Mouse (Mus musculus): ENCODE results near the gene Mapk8ip2. TPM values are rescaled to one million over a fixed set of nuclear protein-coding genes. Genes with fewer than 3 reads are reported as not detected.
"Not testable (repeated sequence)": the region's sequence is repeated elsewhere in the genome, so short reads cannot be mapped to it uniquely, and the experiment has no call there.

The Mapk8ip2 gene
- polyA plus RNA-seq, 1 experiment from 2014 or later, result 61.6 TPM

DNA sequence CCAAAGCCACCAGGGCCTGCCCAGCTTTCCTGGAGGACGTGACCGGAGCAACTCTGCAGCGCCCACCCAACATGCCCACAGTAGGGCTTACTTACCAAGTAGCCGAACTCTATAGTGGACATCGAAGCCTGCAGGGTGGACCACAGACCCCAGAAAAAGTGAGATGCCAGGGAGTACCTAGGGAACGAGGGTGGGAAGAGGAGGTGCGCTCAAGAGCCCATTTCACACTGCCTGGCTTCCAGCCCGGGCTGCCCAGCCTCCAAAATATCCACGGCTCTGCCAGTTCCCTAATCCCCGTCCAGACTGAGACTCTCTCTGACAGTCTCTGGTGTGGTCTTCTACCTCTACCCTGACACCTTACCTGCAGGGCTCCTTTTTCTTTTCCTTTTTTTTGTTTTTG, 27.0 kb upstream of the Mapk8ip2 start:
- ATAC-seq (ENCODE audit: low FRiP score, low TSS enrichment) (no peak), DNase-seq (no peak)
- H3K27me3 ChIP-seq (ENCODE audit: control insufficient read depth, insufficient read depth, low read length), result no peaks in the 10 kb centered on the region
- no peak overlapping the region for H3K4me3 ChIP-seq (replicated peaks; ENCODE audit: low read depth, low read length)
- no peaks in the 10 kb centered on the region for H3K9me3 ChIP-seq (ENCODE audit: control insufficient read depth, low read length)
- no peak overlapping the region for H3K27ac ChIP-seq (replicated peaks; ENCODE audit: low read depth, low read length)
- no peak overlapping the region for H3K9ac ChIP-seq (replicated peaks; ENCODE audit: low read length)
- H3K4me2 ChIP-seq (ENCODE audit: low read length), result no peak overlapping the region
- peaks cover 34% of the 10 kb centered on the region for H3K36me3 ChIP-seq (ENCODE audit: control insufficient read depth, insufficient read depth, low read length)
- 91% methylated on average over 10 of the region's 10 CpGs for WGBS
- peaks cover 7% of the 10 kb centered on the region; the same call in 1 of the 2 replicates for H3K4me1 ChIP-seq (ENCODE audit: control insufficient read depth, insufficient read depth, low read length)

DNA sequence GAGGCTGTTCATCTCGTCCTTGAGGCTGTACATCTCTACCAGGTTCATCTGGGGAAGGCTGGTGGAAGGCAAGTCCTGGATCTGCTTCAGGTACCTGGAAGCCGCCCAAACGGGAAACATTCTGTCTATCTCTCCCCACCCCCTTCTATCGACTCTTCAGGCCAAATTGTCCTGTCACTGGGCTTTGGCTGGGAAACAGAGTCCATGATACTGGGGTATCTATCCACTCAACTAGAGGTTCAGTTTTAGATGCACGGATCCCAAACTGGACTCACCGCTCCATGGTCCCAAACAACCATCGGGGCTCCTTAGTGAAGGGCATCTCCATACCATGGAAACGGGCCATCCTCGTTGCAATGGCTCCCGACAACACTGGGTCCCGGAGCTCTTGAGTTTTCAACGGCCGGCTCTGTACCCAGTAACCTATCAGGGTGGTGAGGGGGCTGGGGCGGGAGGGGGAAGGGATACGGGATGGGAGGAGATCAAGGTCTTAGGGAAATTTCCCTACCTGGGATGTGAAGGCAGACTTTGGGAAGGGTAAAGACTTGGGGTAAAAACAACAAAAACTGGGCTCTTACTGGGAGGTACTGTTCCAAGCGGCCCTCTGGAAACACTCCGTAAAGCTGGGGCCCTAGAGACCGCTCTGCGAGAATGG, 25.4 kb upstream of the Mapk8ip2 start:
- ATAC-seq (ENCODE audit: low FRiP score, low TSS enrichment) (no peak), DNase-seq (no peak)
- H3K36me3 ChIP-seq (ENCODE audit: control insufficient read depth, insufficient read depth, low read length), result peaks cover 30% of the 10 kb centered on the region
- no peaks in the 10 kb centered on the region for H3K27me3 ChIP-seq (ENCODE audit: control insufficient read depth, insufficient read depth, low read length)
- peak overlapping the region; percentile 97 for H3K4me2 ChIP-seq (ENCODE audit: low read length)
- peaks cover 7% of the 10 kb centered on the region; the same call in 1 of the 2 replicates for H3K4me1 ChIP-seq (ENCODE audit: control insufficient read depth, insufficient read depth, low read length)
- peak overlapping the region; percentile 84 for H3K4me3 ChIP-seq (replicated peaks; ENCODE audit: low read depth, low read length)
- peak overlapping the region; percentile 79 for H3K9ac ChIP-seq (replicated peaks; ENCODE audit: low read length)
- 84% methylated on average over 19 of the region's 19 CpGs for WGBS
- no peak overlapping the region for H3K27ac ChIP-seq (replicated peaks; ENCODE audit: low read depth, low read length)
- no peaks in the 10 kb centered on the region for H3K9me3 ChIP-seq (ENCODE audit: control insufficient read depth, low read length)

DNA sequence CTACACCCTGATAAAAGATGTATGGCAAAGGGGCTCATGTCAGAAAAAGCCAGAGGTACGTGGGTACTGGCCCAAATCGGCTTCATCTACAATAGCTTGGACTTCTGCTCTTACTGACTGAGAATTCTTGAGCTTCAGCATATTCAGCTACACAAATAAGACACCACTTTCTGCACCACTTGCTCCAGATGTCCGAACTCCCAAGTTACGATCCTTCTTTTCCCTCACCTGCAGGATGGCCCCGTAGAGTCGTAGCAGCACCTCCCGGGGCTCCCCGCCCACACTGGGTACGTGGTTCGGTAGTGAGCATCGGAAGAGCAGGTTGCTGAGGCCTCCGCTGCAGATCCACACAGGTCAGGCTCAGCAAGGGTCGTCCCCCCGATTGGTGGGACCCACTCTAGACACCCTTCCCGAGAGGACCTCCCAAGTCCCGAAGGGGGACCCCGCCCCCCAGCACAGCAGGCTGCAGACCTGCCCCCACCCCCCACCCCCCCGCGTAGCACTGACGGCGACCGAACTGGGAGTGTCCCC, 24.8 kb upstream of the Mapk8ip2 start:
- peaks cover 7% of the 10 kb centered on the region; the same call in 1 of the 2 replicates for H3K4me1 ChIP-seq (ENCODE audit: control insufficient read depth, insufficient read depth, low read length)
- 5% methylated on average over 22 of the region's 22 CpGs for WGBS

DNA sequence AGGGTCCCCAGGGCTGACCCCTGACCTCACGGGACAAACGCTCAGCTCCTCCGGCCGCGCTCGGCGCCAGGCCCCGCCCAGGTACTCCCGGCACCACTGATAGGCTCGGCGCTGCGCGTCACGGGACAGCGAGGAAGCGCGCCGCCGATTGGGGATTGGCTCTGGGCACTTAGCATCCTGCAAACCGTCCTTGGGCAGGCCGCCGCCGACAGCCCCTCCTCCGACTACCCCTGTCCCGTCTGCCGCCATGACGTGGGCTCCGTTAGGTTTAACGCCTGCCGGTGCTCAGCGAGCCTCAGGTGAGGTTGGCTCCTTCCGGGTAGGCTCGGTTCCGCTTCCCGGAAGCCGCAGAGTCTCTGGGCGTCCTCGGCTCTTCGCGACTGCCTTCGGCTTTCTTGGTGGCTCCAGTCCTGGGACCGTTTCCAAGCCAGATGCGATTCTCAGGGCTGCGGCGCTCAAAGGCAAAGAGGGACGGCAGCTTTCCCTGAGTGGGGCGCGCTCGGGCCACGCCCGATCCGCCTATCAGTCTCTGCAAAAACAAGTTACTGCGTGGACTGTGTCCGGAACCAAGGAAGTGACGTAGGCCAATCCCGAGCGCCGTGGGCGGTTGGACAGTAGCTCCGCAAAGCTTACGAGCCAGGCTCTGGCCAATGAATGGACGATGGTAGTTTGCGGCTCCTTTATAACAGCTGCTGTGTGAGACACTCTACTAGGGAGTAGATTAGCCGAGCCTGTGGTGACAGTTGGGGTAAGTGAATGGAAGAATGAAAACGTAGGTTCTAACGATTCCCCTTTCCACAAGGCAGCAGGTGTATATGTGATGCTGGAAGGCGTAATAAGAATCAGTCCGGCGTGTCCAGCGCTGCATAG, 24.1 kb upstream of the Mapk8ip2 start, which contains the start of the genes C730034F03Rik, Gm44502 and Chkb:
Gene C730034F03Rik, plus strand, starts transcription at position 238 of the 870 bp plus-strand sequence.
Gene Gm44502, minus strand, starts transcription at position 345 of the 870 bp plus-strand sequence.
Gene Chkb, minus strand, starts transcription at position 557 of the 870 bp plus-strand sequence.
- Histone ChIP-seq H3K4me3 (replicated peaks; ENCODE audit: low read depth, low read length) (peak within 1 kb of the TSS; percentile 84), H3K4me1 (ENCODE audit: control insufficient read depth, insufficient read depth, low read length) (peaks cover 7% of the 10 kb centered on the region; the same call in 1 of the 2 replicates), H3K9me3 (ENCODE audit: control insufficient read depth, low read length) (no peaks in the 10 kb centered on the region), H3K4me2 (ENCODE audit: low read length) (peak within 1 kb of the TSS; percentile 97), H3K9ac (replicated peaks; ENCODE audit: low read length) (peak within 1 kb of the TSS; percentile 79), H3K27ac (replicated peaks; ENCODE audit: low read depth, low read length) (peak within 1 kb of the TSS; percentile 96), H3K36me3 (ENCODE audit: control insufficient read depth, insufficient read depth, low read length) (peaks cover 26% of the 10 kb centered on the region), H3K27me3 (ENCODE audit: control insufficient read depth, insufficient read depth, low read length) (no peaks in the 10 kb centered on the region)
- ATAC-seq (ENCODE audit: low FRiP score, low TSS enrichment) (peak; percentile 93), DNase-seq (peak; percentile 96)
- under 1% methylated on average over 70 of the region's 70 CpGs for WGBS

More for the DNA sequence above, 24.8 kb upstream of the Mapk8ip2 start:
- Histone ChIP-seq H3K4me3 (replicated peaks; ENCODE audit: low read depth, low read length) (peak overlapping the region; percentile 84), H3K9ac (replicated peaks; ENCODE audit: low read length) (peak overlapping the region; percentile 79), H3K27me3 (ENCODE audit: control insufficient read depth, insufficient read depth, low read length) (no peaks in the 10 kb centered on the region), H3K4me2 (ENCODE audit: low read length) (peak overlapping the region; percentile 97), H3K9me3 (ENCODE audit: control insufficient read depth, low read length) (no peaks in the 10 kb centered on the region), H3K36me3 (ENCODE audit: control insufficient read depth, insufficient read depth, low read length) (peaks cover 29% of the 10 kb centered on the region), H3K27ac (replicated peaks; ENCODE audit: low read depth, low read length) (peak overlapping the region; percentile 96)
- ATAC-seq (ENCODE audit: low FRiP score, low TSS enrichment), result peak; percentile 55
- no peak for DNase-seq

DNA sequence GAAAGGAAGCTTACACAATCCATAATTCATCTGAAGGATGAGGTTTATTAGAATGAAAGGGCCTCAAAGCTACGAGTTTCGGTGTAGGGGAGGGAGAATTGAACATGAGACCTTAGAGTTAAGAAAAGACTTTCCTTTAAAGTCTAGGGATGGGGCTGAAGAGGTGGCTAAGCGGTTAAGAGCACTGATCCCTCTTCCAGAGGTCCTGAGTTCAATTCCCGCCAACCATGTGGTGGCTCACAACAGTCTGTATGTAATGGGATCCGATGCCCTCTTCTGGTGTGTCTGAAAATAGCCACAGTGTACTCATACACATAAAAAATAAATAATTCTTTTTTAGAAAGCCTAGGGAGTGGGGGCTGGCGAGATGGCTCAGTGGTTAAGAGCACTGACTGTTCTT, 23.4 kb upstream of the Mapk8ip2 start:
- WGBS, result 47% methylated on average over 6 of the region's 6 CpGs
- Histone ChIP-seq H3K27ac (replicated peaks; ENCODE audit: low read depth, low read length) (peak overlapping the region; percentile 96), H3K27me3 (ENCODE audit: control insufficient read depth, insufficient read depth, low read length) (no peaks in the 10 kb centered on the region), H3K9ac (replicated peaks; ENCODE audit: low read length) (peak overlapping the region; percentile 79; the same call in 1 of the 2 replicates), H3K9me3 (ENCODE audit: control insufficient read depth, low read length) (no peaks in the 10 kb centered on the region), H3K36me3 (ENCODE audit: control insufficient read depth, insufficient read depth, low read length) (peaks cover 25% of the 10 kb centered on the region), H3K4me1 (ENCODE audit: control insufficient read depth, insufficient read depth, low read length) (peaks cover 7% of the 10 kb centered on the region; the same call in 1 of the 2 replicates), H3K4me3 (replicated peaks; ENCODE audit: low read depth, low read length) (peak overlapping the region; percentile 84), H3K4me2 (ENCODE audit: low read length) (peak overlapping the region; percentile 97)
- DNase-seq (peak; percentile 29), ATAC-seq (ENCODE audit: low FRiP score, low TSS enrichment) (no peak)

DNA sequence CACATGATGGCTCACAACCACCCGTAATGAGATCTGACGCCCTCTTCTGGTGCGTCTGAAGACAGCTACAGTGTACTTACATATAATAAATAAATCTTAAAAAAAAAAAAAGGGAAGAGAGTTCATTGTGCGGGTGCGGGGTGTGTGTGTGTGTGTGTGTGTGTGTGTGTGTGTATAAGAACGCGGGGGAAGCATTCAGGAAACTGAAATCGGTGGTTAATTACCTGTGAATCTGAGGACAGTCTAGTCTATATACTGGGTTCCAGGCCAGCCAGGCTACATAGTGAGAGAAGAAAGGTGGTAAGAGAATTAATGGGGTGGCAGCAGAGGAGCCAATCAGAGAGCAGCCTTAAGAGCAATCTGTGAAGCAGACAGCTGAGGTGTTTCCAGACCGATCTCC, 22.9 kb upstream of the Mapk8ip2 start:
- H3K27ac ChIP-seq (replicated peaks; ENCODE audit: low read depth, low read length); H3K27me3 ChIP-seq (ENCODE audit: control insufficient read depth, insufficient read depth, low read length); ATAC-seq (ENCODE audit: low FRiP score, low TSS enrichment); H3K9ac ChIP-seq (replicated peaks; ENCODE audit: low read length); DNase-seq; H3K4me3 ChIP-seq (replicated peaks; ENCODE audit: low read depth, low read length); H3K4me1 ChIP-seq (ENCODE audit: control insufficient read depth, insufficient read depth, low read length); H3K9me3 ChIP-seq (ENCODE audit: control insufficient read depth, low read length): not testable (repeated sequence)
- WGBS, result 90% methylated on average over 6 of the region's 9 CpGs
- Histone ChIP-seq H3K4me2 (ENCODE audit: low read length) (peak overlapping the region; percentile 97; the same call in 1 of the 2 replicates), H3K36me3 (ENCODE audit: control insufficient read depth, insufficient read depth, low read length) (peaks cover 22% of the 10 kb centered on the region)

DNA sequence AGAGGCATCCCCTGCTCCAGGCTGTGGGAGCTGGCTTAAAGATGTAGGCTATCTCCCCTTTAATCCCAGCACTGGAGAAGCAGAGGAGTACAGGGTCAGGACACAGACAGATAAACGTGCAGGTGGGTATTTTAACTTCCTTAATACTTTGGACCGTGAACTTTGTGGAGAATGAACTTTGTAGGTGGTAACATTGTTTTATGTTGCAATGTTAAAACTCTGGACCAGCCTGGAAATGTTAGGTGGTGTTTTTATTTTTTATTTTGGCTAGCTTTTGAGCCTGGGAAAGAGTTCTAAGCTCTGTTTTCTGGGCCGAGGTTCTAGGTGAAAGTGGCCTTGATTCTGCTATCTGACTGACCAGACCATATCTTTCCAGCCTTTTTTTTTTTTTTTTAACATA, 22.4 kb upstream of the Mapk8ip2 start:
- Histone ChIP-seq H3K36me3 (ENCODE audit: control insufficient read depth, insufficient read depth, low read length) (peaks cover 17% of the 10 kb centered on the region), H3K9ac (replicated peaks; ENCODE audit: low read length) (no peak overlapping the region), H3K4me3 (replicated peaks; ENCODE audit: low read depth, low read length) (no peak overlapping the region), H3K27me3 (ENCODE audit: control insufficient read depth, insufficient read depth, low read length) (no peaks in the 10 kb centered on the region), H3K4me1 (ENCODE audit: control insufficient read depth, insufficient read depth, low read length) (peaks cover 7% of the 10 kb centered on the region; the same call in 1 of the 2 replicates), H3K4me2 (ENCODE audit: low read length) (no peak overlapping the region), H3K9me3 (ENCODE audit: control insufficient read depth, low read length) (no peaks in the 10 kb centered on the region), H3K27ac (replicated peaks; ENCODE audit: low read depth, low read length) (no peak overlapping the region)
- DNase-seq (no peak), ATAC-seq (ENCODE audit: low FRiP score, low TSS enrichment) (no peak)
- WGBS, result 85% methylated on average over 3 of the region's 3 CpGs

DNA sequence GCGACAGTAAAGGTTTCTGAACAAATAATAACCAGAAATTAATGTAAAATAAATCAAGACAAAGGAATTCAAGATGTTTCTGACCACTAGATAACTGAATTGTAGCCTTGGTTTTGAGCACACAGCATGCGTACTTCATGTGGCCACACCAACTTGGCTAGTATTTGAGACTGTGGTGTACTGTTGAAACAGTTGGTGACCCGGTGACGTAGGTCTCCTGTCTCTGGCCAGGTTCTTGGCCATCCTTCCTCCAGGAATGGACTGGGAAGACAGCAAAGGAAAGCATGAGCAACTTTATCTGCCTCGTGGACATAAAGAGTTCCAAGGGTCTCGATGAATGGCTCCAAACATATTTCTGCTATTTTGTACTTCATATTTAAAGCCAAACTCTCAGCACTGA, 21.9 kb upstream of the Mapk8ip2 start:
- H3K27ac ChIP-seq (replicated peaks; ENCODE audit: low read depth, low read length), result no peak overlapping the region
- no peak for ATAC-seq (ENCODE audit: low FRiP score, low TSS enrichment)
- 98% methylated on average over 6 of the region's 6 CpGs for WGBS
- no peak overlapping the region for H3K9ac ChIP-seq (replicated peaks; ENCODE audit: low read length)
- no peak overlapping the region for H3K4me3 ChIP-seq (replicated peaks; ENCODE audit: low read depth, low read length)
- H3K36me3 ChIP-seq (ENCODE audit: control insufficient read depth, insufficient read depth, low read length), result peaks cover 11% of the 10 kb centered on the region
- DNase-seq, result no peak
- H3K4me1 ChIP-seq (ENCODE audit: control insufficient read depth, insufficient read depth, low read length), result peaks cover 7% of the 10 kb centered on the region; the same call in 1 of the 2 replicates
- H3K4me2 ChIP-seq (ENCODE audit: low read length), result no peak overlapping the region
- no peaks in the 10 kb centered on the region for H3K9me3 ChIP-seq (ENCODE audit: control insufficient read depth, low read length)
- H3K27me3 ChIP-seq (ENCODE audit: control insufficient read depth, insufficient read depth, low read length), result no peaks in the 10 kb centered on the region
